Mouse (Mus musculus) adrenal gland, postnatal 10 days (tissue): ENCODE results near the gene Fam13a. TPM values are rescaled to one million over a fixed set of nuclear protein-coding genes. Genes with fewer than 3 reads are reported as not detected.

ENCODE experiments used
- total RNA-seq, 2 experiments: library from RNA; stranded (reverse); gene quantifications; 2 replicates each; pipeline ENCODE4 v1.2.3; 2021

The Fam13a gene
- total RNA-seq, 2 experiments from 2014 or later: 110 to 111 TPM

Other genes starting within 250 kb of the Fam13a start
- 10 to 100 TPM; 45.0 to 76.2 TPM for gene Herc3, start 193.1 kb downstream of the Fam13a start, total RNA-seq
- 10 to 100 TPM; 31.5 to 34.2 TPM for gene Nap1l5, start 117.5 kb downstream of the Fam13a start, total RNA-seq
- 10 to 100 TPM; 13.5 to 18.5 TPM for gene Tigd2, start 184.3 kb upstream of the Fam13a start, total RNA-seq